Mouse (Mus musculus) G1E (cell line): ENCODE measurements at regions not wholly inside any gene's neighbourhood (a gene's known extent, or its start where the extent isn't known, plus 50 kb on each side); places are given as distances from the start of the nearest gene placed in this dataset.

Experiments
- CTCF ChIP-seq: IDR thresholded peaks from 2 replicates; pipeline ENCODE4 v1.5.1; 2012; ENCODE audit warnings: low read depth, low read length, inconsistent platforms, mixed read lengths
- GATA1 ChIP-seq: IDR thresholded peaks from 2 replicates; pipeline ENCODE4 v1.6.1; 2012; ENCODE audit warnings: borderline replicate concordance, low read length, inconsistent platforms, mixed read lengths
- GATA2 ChIP-seq: IDR thresholded peaks from 2 replicates; pipeline ENCODE4 v1.6.1; 2012; ENCODE audit warnings: low read depth, low read length, inconsistent platforms, borderline replicate concordance
- TAL1 ChIP-seq: conservative IDR thresholded peaks from 2 replicates; pipeline ENCODE4 v1.6.1; 2012; ENCODE audit warnings: low read depth, low read length, inconsistent platforms, mixed read lengths

GRCm38 (mm10) chr13:28866686-28867085, 86.8 kb downstream of the Sox4 start:
- no peak for TF ChIP-seq CTCF
- TF ChIP-seq TAL1, result no peak
- TF ChIP-seq GATA1, result no peak
- TF ChIP-seq GATA2, result no peak
